ENCODE assay signal across 1 mouse cellular context in the genomic region with DNA sequence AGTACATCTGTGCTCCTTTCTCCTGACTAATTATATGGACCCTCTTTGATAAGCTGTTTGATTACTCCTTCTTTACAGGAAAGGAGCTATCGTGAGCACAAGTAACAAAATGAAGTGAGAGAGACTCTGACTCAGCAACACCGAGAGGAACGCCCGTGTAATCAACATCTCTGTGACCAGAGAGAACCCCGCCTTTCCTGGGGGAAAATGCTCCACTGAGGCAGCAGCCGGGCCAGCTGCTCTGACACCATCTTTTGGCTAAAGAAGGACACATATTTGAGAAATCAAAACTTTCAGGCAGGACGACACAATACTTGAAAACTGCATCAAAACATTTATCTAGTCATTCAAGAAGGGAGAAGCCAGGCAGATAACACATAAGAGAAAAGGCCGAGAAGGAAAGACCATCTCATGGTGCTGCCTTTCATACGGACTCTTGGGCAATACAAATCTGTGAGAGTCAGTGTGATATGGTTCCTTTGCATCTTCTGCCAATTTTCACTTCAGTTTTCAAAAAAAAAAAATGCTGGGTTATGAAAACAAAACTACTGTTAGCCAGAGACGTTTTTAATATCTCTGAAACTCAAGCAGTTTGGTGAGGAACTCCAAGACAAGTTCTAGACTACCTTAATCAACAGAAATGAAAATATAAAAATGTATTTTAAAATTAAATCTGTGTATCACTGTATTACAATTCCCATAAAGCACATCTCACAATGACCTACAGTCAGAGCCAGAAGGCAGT.
TF ChIP-seq lines count a peak whose summit lies in the region.

No protein-coding gene starts in this region.

TF ChIP-seq in MEL, 35 proteins besides CTCF, POLR2A, EP300 and RAD21 (continued from another document):
- no peak for TF ChIP-seq CHD1 (IDR thresholded peaks at IDR 0.05; ENCODE audit: low read depth, low read length)
- TF ChIP-seq CHD2 (IDR thresholded peaks at IDR 0.05; ENCODE audit: low read length): no peak
- no peak for TF ChIP-seq ZMIZ1 (IDR thresholded peaks at IDR 0.05; ENCODE audit: low read depth, low read length)
- peak; percentile 64 for TF ChIP-seq ETS1 (IDR thresholded peaks at IDR 0.05; ENCODE audit: low read depth, low read length)
- TF ChIP-seq MAFK (IDR thresholded peaks at IDR 0.05; ENCODE audit: borderline replicate concordance, low read depth, low read length): peak; percentile 57; the same call in 1 of the 2 replicates
- TF ChIP-seq HCFC1 (IDR thresholded peaks at IDR 0.05; ENCODE audit: low read depth, low read length): no peak
- TF ChIP-seq GABPA (IDR thresholded peaks at IDR 0.05; ENCODE audit: low read depth, low read length): peak; percentile 55; the same call in 1 of the 2 replicates
- peak; percentile 52; the same call in 1 of the 2 replicates for TF ChIP-seq RCOR1 (IDR thresholded peaks at IDR 0.05; ENCODE audit: low read depth, low read length)
- 0 out of 2 replicates have a peak, but pooled peaks have one; percentile 2 for TF ChIP-seq TAL1 (IDR thresholded peaks at IDR 0.05; ENCODE audit: low read length)
- peak; percentile 87 for TF ChIP-seq TBP (IDR thresholded peaks at IDR 0.05; ENCODE audit: low read depth, low read length)
- TF ChIP-seq ZC3H11A (IDR thresholded peaks at IDR 0.05; ENCODE audit: low read depth, low read length): no peak
- TF ChIP-seq SIN3A (IDR thresholded peaks at IDR 0.05; ENCODE audit: low read length): peak; percentile 20
- peak; percentile 47; the same call in 1 of the 2 replicates for TF ChIP-seq TCF12 (IDR thresholded peaks at IDR 0.05; ENCODE audit: low read depth, low read length)
- no peak for TF ChIP-seq SMC3 (IDR thresholded peaks at IDR 0.05; ENCODE audit: low read depth, low read length)
- TF ChIP-seq E2F4 (IDR thresholded peaks at IDR 0.05; ENCODE audit: borderline replicate concordance, low read depth, low read length): no peak
- TF ChIP-seq MAX (IDR thresholded peaks at IDR 0.05; ENCODE audit: low read length): no peak
- TF ChIP-seq USF2 (IDR thresholded peaks at IDR 0.05; ENCODE audit: borderline replicate concordance in 1 of 2, insufficient read depth in 1 of 2, low read depth in 1 of 2, low read length in 2 of 2): no peak
- TF ChIP-seq MXI1 (IDR thresholded peaks at IDR 0.05; ENCODE audit: low read depth, low read length): peak; percentile 33; the same call in 1 of the 2 replicates
- TF ChIP-seq ELF1 (IDR thresholded peaks at IDR 0.05; ENCODE audit: low read depth, low read length): 0 out of 2 replicates have a peak, but pooled peaks have one; percentile 6
- no peak for TF ChIP-seq POLR2AphosphoS2 (IDR thresholded peaks at IDR 0.05; ENCODE audit: low read length)
- no peak for TF ChIP-seq NRF1 (IDR thresholded peaks at IDR 0.05; ENCODE audit: insufficient read depth, low read depth, low read length, poor library complexity, severe bottlenecking)
- TF ChIP-seq MEF2A (IDR thresholded peaks at IDR 0.05; ENCODE audit: extremely low read depth, insufficient replicate concordance, low read depth, low read length, poor library complexity, severe bottlenecking): no peak
- TF ChIP-seq ZKSCAN1 (IDR thresholded peaks at IDR 0.05; ENCODE audit: low read depth, low read length): no peak
- no peak for TF ChIP-seq MAZ (IDR thresholded peaks at IDR 0.05; ENCODE audit: low read depth, low read length)
- TF ChIP-seq MYB (IDR thresholded peaks at IDR 0.05; ENCODE audit: low read depth, low read length): no peak
- TF ChIP-seq GATA1 (IDR thresholded peaks at IDR 0.05; ENCODE audit: low read depth, low read length): peak; percentile 50
- no peak for TF ChIP-seq NELFE (IDR thresholded peaks at IDR 0.05; ENCODE audit: low read depth, low read length)
- TF ChIP-seq MYC (IDR thresholded peaks at IDR 0.05; ENCODE audit: low read depth, low read length): 0 out of 2 replicates have a peak, but pooled peaks have one; percentile 11
- TF ChIP-seq POLR2AphosphoS5 (IDR thresholded peaks at IDR 0.05; ENCODE audit: borderline replicate concordance, low read depth, low read length): no peak
- no peak for TF ChIP-seq KAT2A (conservative IDR thresholded peaks at IDR 0.05; ENCODE audit: low read depth, low read length)
- TF ChIP-seq UBTF (IDR thresholded peaks at IDR 0.05; ENCODE audit: borderline replicate concordance, insufficient read depth, low read depth, low read length): peak; percentile 71; the same call in 1 of the 2 replicates
